Mouse (Mus musculus) midbrain, embryonic 11.5 days (tissue): ENCODE results near the gene Ctbp2. TPM values are rescaled to one million over a fixed set of nuclear protein-coding genes. Genes with fewer than 3 reads are reported as not detected.

ENCODE experiments used
- ATAC-seq: fragments of 200-750 bp; cut with Nextera tagmentation; 2 replicates; pipeline ENCODE4 v1.8.0; 2017; ENCODE audit warnings: moderate TSS enrichment, moderate library complexity; ENCODE audit not compliant: low FRiP score
- DNase-seq: peaks from one replicate; pipeline ENCODE4 v3.0.0; 2015; ENCODE audit warnings: low spot score; ENCODE audit errors: missing footprints
- H3K27ac ChIP-seq: fragments of 300-500 bp; sonication (generic); 2 replicates; pipeline ENCODE4 v1.5.1; 2014; ENCODE audit warnings: low read depth, low read length
- H3K27me3 ChIP-seq: fragments of 300-500 bp; sonication (generic); 2 replicates; pipeline ENCODE4 v1.6.1; 2014; ENCODE audit warnings: mild to moderate bottlenecking, low read length, moderate library complexity, mixed read lengths; ENCODE audit not compliant: control insufficient read depth, insufficient read depth
- H3K36me3 ChIP-seq: fragments of 300-500 bp; sonication (generic); 2 replicates; pipeline ENCODE4 v1.6.1; 2014; ENCODE audit warnings: mild to moderate bottlenecking, low read length, moderate library complexity, mixed read lengths; ENCODE audit not compliant: control insufficient read depth, insufficient read depth
- H3K4me1 ChIP-seq: fragments of 300-500 bp; sonication (generic); 2 replicates; pipeline ENCODE4 v1.6.1; 2014; ENCODE audit warnings: low read length; ENCODE audit not compliant: control insufficient read depth, insufficient read depth
- H3K4me2 ChIP-seq: fragments of 300-500 bp; sonication (generic); 2 replicates; pipeline ENCODE4 v1.6.1; 2014; ENCODE audit warnings: mild to moderate bottlenecking, moderate library complexity
- H3K4me3 ChIP-seq: fragments of 300-500 bp; sonication (generic); 2 replicates; pipeline ENCODE4 v1.5.1; 2014; ENCODE audit warnings: low read depth, low read length
- H3K9ac ChIP-seq: fragments of 300-500 bp; sonication (generic); 2 replicates; pipeline ENCODE4 v1.6.1; 2014; ENCODE audit warnings: low read length
- H3K9me3 ChIP-seq: fragments of 300-500 bp; sonication (generic); 2 replicates; pipeline ENCODE4 v1.6.1; 2016; ENCODE audit warnings: low read length; ENCODE audit not compliant: control insufficient read depth
- WGBS: fragments of 180-500 bp; shearing (Covaris S2); extraction: QIAGEN DNeasy Blood & Tissue Kit; methylation state at CpG from one replicate; pipeline ENCODE4 v1.1.7; 2014; 5-methylcytosine and 5-hydroxymethylcytosine counted together
- polyA plus RNA-seq: library from polyadenylated mRNA; unstranded; fragments of >200 nt; fragmentation: Nextera tagmentation; extraction: Ambion mirVana; gene quantifications from 2 replicates; pipeline ENCODE4 v1.2.1, GENCODE M21; 2014

The Ctbp2 gene
- polyA plus RNA-seq, 1 experiment from 2014 or later = 131 TPM

- no peak overlapping the region for H3K4me2 ChIP-seq
- no peak for ATAC-seq
- no peaks in the 10 kb centered on the region for H3K36me3 ChIP-seq
- DNase-seq = no peak
- H3K27ac ChIP-seq = no peak overlapping the region
- 89% methylated on average over 9 of the region's 9 CpGs for WGBS
- H3K9me3 ChIP-seq = no peaks in the 10 kb centered on the region
- H3K9ac ChIP-seq = no peak overlapping the region
- H3K4me1 ChIP-seq = peaks cover 3% of the 10 kb centered on the region; the same call in 1 of the 2 replicates
- no peaks in the 10 kb centered on the region for H3K27me3 ChIP-seq
- no peak overlapping the region for H3K4me3 ChIP-seq
Observed at GRCm38 (mm10) chr7:133094711-133095495, 29.3 kb downstream of the Ctbp2 start.

- no peak overlapping the region for H3K27ac ChIP-seq
- ATAC-seq (no peak), DNase-seq (no peak)
- no peak overlapping the region for H3K4me2 ChIP-seq
- WGBS = 82% methylated on average over 3 of the region's 3 CpGs
- no peaks in the 10 kb centered on the region for H3K27me3 ChIP-seq
- no peak overlapping the region for H3K4me3 ChIP-seq
- H3K9me3 ChIP-seq = no peaks in the 10 kb centered on the region
- peaks cover 6% of the 10 kb centered on the region for H3K4me1 ChIP-seq
- no peak overlapping the region for H3K9ac ChIP-seq
- no peaks in the 10 kb centered on the region for H3K36me3 ChIP-seq
Observed at GRCm38 (mm10) chr7:133094161-133094560, 30.0 kb downstream of the Ctbp2 start.

GRCm38 (mm10) chr7:133093731-133094130 is 30.4 kb downstream of the Ctbp2 start:
- 91% methylated on average over 5 of the region's 5 CpGs for WGBS
- no peaks in the 10 kb centered on the region for H3K9me3 ChIP-seq
- H3K27ac ChIP-seq = no peak overlapping the region
- no peak overlapping the region for H3K9ac ChIP-seq
- no peak overlapping the region for H3K4me3 ChIP-seq
- peaks cover 6% of the 10 kb centered on the region for H3K4me1 ChIP-seq
- H3K4me2 ChIP-seq = no peak overlapping the region
- no peak for ATAC-seq
- H3K27me3 ChIP-seq = no peaks in the 10 kb centered on the region
- no peak for DNase-seq
- H3K36me3 ChIP-seq = no peaks in the 10 kb centered on the region

- Histone ChIP-seq H3K4me2 (no peak overlapping the region), H3K27me3 (no peaks in the 10 kb centered on the region), H3K36me3 (no peaks in the 10 kb centered on the region; the same call in 1 of the 2 replicates), H3K4me1 (peaks cover 6% of the 10 kb centered on the region), H3K4me3 (no peak overlapping the region), H3K27ac (no peak overlapping the region), H3K9me3 (no peaks in the 10 kb centered on the region), H3K9ac (no peak overlapping the region)
- ATAC-seq (no peak), DNase-seq (no peak)
- WGBS = 87% methylated on average over 4 of the region's 4 CpGs
Observed at GRCm38 (mm10) chr7:133090641-133091040, 33.5 kb downstream of the Ctbp2 start.

- 84% methylated on average over 11 of the region's 11 CpGs for WGBS
- H3K36me3 ChIP-seq = no peaks in the 10 kb centered on the region; the same call in 1 of the 2 replicates
- no peaks in the 10 kb centered on the region for H3K27me3 ChIP-seq
- no peak overlapping the region for H3K9ac ChIP-seq
- H3K4me2 ChIP-seq = no peak overlapping the region
- peaks cover 6% of the 10 kb centered on the region for H3K4me1 ChIP-seq
- no peaks in the 10 kb centered on the region for H3K9me3 ChIP-seq
- H3K27ac ChIP-seq = no peak overlapping the region
- ATAC-seq (no peak), DNase-seq (no peak)
- no peak overlapping the region for H3K4me3 ChIP-seq
Observed at GRCm38 (mm10) chr7:133089621-133090260, 34.4 kb downstream of the Ctbp2 start.

- Histone ChIP-seq H3K36me3 (no peaks in the 10 kb centered on the region; the same call in 1 of the 2 replicates), H3K27ac (no peak overlapping the region; the same call in 1 of the 2 replicates), H3K4me1 (peaks cover 6% of the 10 kb centered on the region), H3K4me3 (no peak overlapping the region), H3K4me2 (no peak overlapping the region), H3K9me3 (no peaks in the 10 kb centered on the region), H3K27me3 (no peaks in the 10 kb centered on the region), H3K9ac (no peak overlapping the region)
- DNase-seq (no peak), ATAC-seq (no peak)
- WGBS = 67% methylated on average over 11 of the region's 11 CpGs
Observed at GRCm38 (mm10) chr7:133088830-133089261, 35.3 kb downstream of the Ctbp2 start.

GRCm38 (mm10) chr7:133088411-133088810 is 35.7 kb downstream of the Ctbp2 start:
- Histone ChIP-seq H3K4me1 (peaks cover 6% of the 10 kb centered on the region), H3K4me3 (no peak overlapping the region), H3K9ac (no peak overlapping the region), H3K36me3 (no peaks in the 10 kb centered on the region; the same call in 1 of the 2 replicates), H3K9me3 (no peaks in the 10 kb centered on the region), H3K27ac (no peak overlapping the region), H3K4me2 (no peak overlapping the region), H3K27me3 (no peaks in the 10 kb centered on the region)
- DNase-seq (no peak), ATAC-seq (no peak)
- 80% methylated on average over 4 of the region's 4 CpGs for WGBS

- Histone ChIP-seq H3K9me3 (no peaks in the 10 kb centered on the region), H3K9ac (no peak overlapping the region), H3K27me3 (no peaks in the 10 kb centered on the region), H3K4me3 (no peak overlapping the region), H3K4me1 (peaks cover 6% of the 10 kb centered on the region), H3K27ac (no peak overlapping the region), H3K36me3 (no peaks in the 10 kb centered on the region; the same call in 1 of the 2 replicates), H3K4me2 (no peak overlapping the region)
- WGBS = 96% methylated on average over 3 of the region's 3 CpGs
- ATAC-seq (no peak), DNase-seq (no peak)
Observed at GRCm38 (mm10) chr7:133085408-133085807, 38.7 kb downstream of the Ctbp2 start.

GRCm38 (mm10) chr7:133083936-133084614 is 40.1 kb downstream of the Ctbp2 start:
- DNase-seq (no peak), ATAC-seq (no peak)
- 89% methylated on average over 13 of the region's 13 CpGs for WGBS
- H3K4me2 ChIP-seq = no peak overlapping the region
- no peak overlapping the region for H3K4me3 ChIP-seq
- H3K27me3 ChIP-seq = no peaks in the 10 kb centered on the region
- no peak overlapping the region for H3K27ac ChIP-seq
- no peaks in the 10 kb centered on the region for H3K4me1 ChIP-seq
- H3K36me3 ChIP-seq = no peaks in the 10 kb centered on the region; the same call in 1 of the 2 replicates
- no peak overlapping the region for H3K9ac ChIP-seq
- no peaks in the 10 kb centered on the region for H3K9me3 ChIP-seq
